Mouse (Mus musculus) hindbrain, embryonic 12.5 days (tissue): Measurements from ENCODE around the gene Igfbp2. TPM values are rescaled to one million over a fixed set of nuclear protein-coding genes. Genes with fewer than 3 reads are reported as not detected.

Source experiments
- ATAC-seq: fragments of 200-750 bp; cut with Nextera tagmentation; 2 replicates; pipeline ENCODE4 v1.8.0; 2017; ENCODE audit warnings: moderate TSS enrichment; ENCODE audit not compliant: low FRiP score
- H3K27ac ChIP-seq: fragments of 300-500 bp; sonication (generic); 2 replicates; pipeline ENCODE4 v1.5.1; 2016; ENCODE audit warnings: mild to moderate bottlenecking
- H3K27me3 ChIP-seq: fragments of 300-500 bp; sonication (generic); 2 replicates; pipeline ENCODE4 v1.6.1; 2016; ENCODE audit warnings: mild to moderate bottlenecking
- H3K36me3 ChIP-seq: fragments of 300-500 bp; sonication (generic); 2 replicates; pipeline ENCODE4 v1.6.1; 2016; ENCODE audit warnings: mild to moderate bottlenecking
- H3K4me1 ChIP-seq: fragments of 300-500 bp; sonication (generic); 2 replicates; pipeline ENCODE4 v1.6.1; 2016
- H3K4me2 ChIP-seq: fragments of 300-500 bp; sonication (generic); replicated peaks from 2 replicates; pipeline ENCODE4 v1.6.1; 2016; ENCODE audit warnings: mild to moderate bottlenecking
- H3K4me3 ChIP-seq: fragments of 300-500 bp; sonication (generic); 2 replicates; pipeline ENCODE4 v1.5.1; 2016; ENCODE audit warnings: mild to moderate bottlenecking
- H3K9ac ChIP-seq: fragments of 300-500 bp; sonication (generic); 2 replicates; pipeline ENCODE4 v1.6.1; 2016; ENCODE audit warnings: mild to moderate bottlenecking, moderate library complexity
- H3K9me3 ChIP-seq: fragments of 300-500 bp; sonication (generic); replicated peaks from 2 replicates; pipeline ENCODE4 v1.6.1; 2016; ENCODE audit warnings: mild to moderate bottlenecking
- WGBS: fragments of 180-500 bp; shearing (Covaris S2); methylation state at CpG from one replicate; pipeline ENCODE4 v1.1.7; 2016; 5-methylcytosine and 5-hydroxymethylcytosine counted together
- polyA plus RNA-seq: library from polyadenylated mRNA; unstranded; fragments of >200 nt; fragmentation: Nextera tagmentation; extraction: Ambion mirVana; gene quantifications from 2 replicates; pipeline ENCODE4 v1.2.1, GENCODE M21; 2016

Igfbp2 gene
- polyA plus RNA-seq, 1 experiment from 2014 or later: 548 TPM

GRCm38 (mm10) chr1:72858874-72859273, 34.6 kb downstream of the Igfbp2 start:
- peaks cover 12% of the 10 kb centered on the region for H3K36me3 ChIP-seq
- no peak overlapping the region for H3K4me2 ChIP-seq
- 39% methylated on average over 5 of the region's 5 CpGs for WGBS
- H3K4me3 ChIP-seq: no peak overlapping the region
- H3K9me3 ChIP-seq: no peaks in the 10 kb centered on the region
- H3K4me1 ChIP-seq: peaks cover 16% of the 10 kb centered on the region
- H3K27me3 ChIP-seq: no peaks in the 10 kb centered on the region
- ATAC-seq: peak; percentile 49
- H3K9ac ChIP-seq: no peak overlapping the region
- H3K27ac ChIP-seq: peak overlapping the region; percentile 62

- Histone ChIP-seq H3K9ac (no peak overlapping the region), H3K27me3 (no peaks in the 10 kb centered on the region), H3K9me3 (no peaks in the 10 kb centered on the region), H3K4me1 (peaks cover 8% of the 10 kb centered on the region), H3K4me2 (no peak overlapping the region), H3K4me3 (no peak overlapping the region), H3K27ac (no peak overlapping the region), H3K36me3 (peaks cover 12% of the 10 kb centered on the region)
- WGBS: 93% methylated on average over 9 of the region's 9 CpGs
- no peak for ATAC-seq
Observed at GRCm38 (mm10) chr1:72859963-72860362, 35.7 kb downstream of the Igfbp2 start.

GRCm38 (mm10) chr1:72860502-72860901, 36.2 kb downstream of the Igfbp2 start:
- Histone ChIP-seq H3K27me3 (no peaks in the 10 kb centered on the region), H3K9me3 (no peaks in the 10 kb centered on the region), H3K9ac (no peak overlapping the region), H3K4me1 (peaks cover 12% of the 10 kb centered on the region), H3K27ac (no peak overlapping the region), H3K4me2 (no peak overlapping the region), H3K4me3 (no peak overlapping the region), H3K36me3 (peaks cover 12% of the 10 kb centered on the region)
- no peak for ATAC-seq
- 76% methylated on average over 2 of the region's 2 CpGs for WGBS

GRCm38 (mm10) chr1:72861702-72862101, 37.4 kb downstream of the Igfbp2 start:
- peaks cover 20% of the 10 kb centered on the region for H3K4me1 ChIP-seq
- H3K9ac ChIP-seq: no peak overlapping the region
- no peaks in the 10 kb centered on the region for H3K9me3 ChIP-seq
- peaks cover 12% of the 10 kb centered on the region for H3K36me3 ChIP-seq
- WGBS: 75% methylated on average over 2 of the region's 2 CpGs
- no peak overlapping the region for H3K4me3 ChIP-seq
- H3K27ac ChIP-seq: no peak overlapping the region
- no peaks in the 10 kb centered on the region for H3K27me3 ChIP-seq
- ATAC-seq: no peak
- H3K4me2 ChIP-seq: no peak overlapping the region

GRCm38 (mm10) chr1:72862248-72862647, 37.9 kb downstream of the Igfbp2 start:
- Histone ChIP-seq H3K27ac (no peak overlapping the region), H3K9ac (no peak overlapping the region), H3K27me3 (no peaks in the 10 kb centered on the region), H3K36me3 (peaks cover 12% of the 10 kb centered on the region), H3K4me3 (no peak overlapping the region), H3K9me3 (no peaks in the 10 kb centered on the region), H3K4me1 (peaks cover 22% of the 10 kb centered on the region), H3K4me2 (no peak overlapping the region)
- ATAC-seq: no peak
- 91% methylated on average over 21 of the region's 21 CpGs for WGBS

- Histone ChIP-seq H3K9me3 (no peaks in the 10 kb centered on the region), H3K4me2 (no peak overlapping the region), H3K36me3 (peaks cover 12% of the 10 kb centered on the region), H3K4me3 (no peak overlapping the region), H3K4me1 (peaks cover 26% of the 10 kb centered on the region), H3K27ac (no peak overlapping the region), H3K9ac (no peak overlapping the region), H3K27me3 (no peaks in the 10 kb centered on the region)
- ATAC-seq: no peak
- 84% methylated on average over 8 of the region's 8 CpGs for WGBS
Observed at GRCm38 (mm10) chr1:72863692-72864091, 39.4 kb downstream of the Igfbp2 start.

- Histone ChIP-seq H3K27me3 (no peaks in the 10 kb centered on the region), H3K4me1 (peaks cover 25% of the 10 kb centered on the region), H3K27ac (no peak overlapping the region), H3K4me2 (no peak overlapping the region), H3K36me3 (peaks cover 12% of the 10 kb centered on the region), H3K9me3 (no peaks in the 10 kb centered on the region), H3K4me3 (no peak overlapping the region), H3K9ac (no peak overlapping the region)
- ATAC-seq: no peak
- WGBS: 69% methylated on average over 3 of the region's 3 CpGs
Observed at GRCm38 (mm10) chr1:72864272-72864671, 40.0 kb downstream of the Igfbp2 start.

GRCm38 (mm10) chr1:72865900-72866299, 41.6 kb downstream of the Igfbp2 start:
- Histone ChIP-seq H3K4me1 (peaks cover 38% of the 10 kb centered on the region), H3K4me3 (no peak overlapping the region), H3K36me3 (peaks cover 6% of the 10 kb centered on the region; the same call in 1 of the 2 replicates), H3K9ac (no peak overlapping the region), H3K4me2 (no peak overlapping the region), H3K27me3 (no peaks in the 10 kb centered on the region), H3K9me3 (no peaks in the 10 kb centered on the region), H3K27ac (0 out of 2 replicates have a peak overlapping the region, but pooled peaks have one; percentile 41)
- WGBS: 17% methylated on average over 6 of the region's 6 CpGs
- ATAC-seq: peak; percentile 57

- H3K4me2 ChIP-seq: no peak overlapping the region
- H3K4me3 ChIP-seq: no peak overlapping the region
- peaks cover 6% of the 10 kb centered on the region; the same call in 1 of the 2 replicates for H3K36me3 ChIP-seq
- WGBS: 64% methylated on average over 5 of the region's 5 CpGs
- peaks cover 43% of the 10 kb centered on the region for H3K4me1 ChIP-seq
- 0 out of 2 replicates have a peak overlapping the region, but pooled peaks have one; percentile 41 for H3K27ac ChIP-seq
- H3K9ac ChIP-seq: no peak overlapping the region
- no peaks in the 10 kb centered on the region for H3K27me3 ChIP-seq
- no peak; the same call in 1 of the 2 replicates for ATAC-seq
- H3K9me3 ChIP-seq: no peaks in the 10 kb centered on the region
Observed at GRCm38 (mm10) chr1:72866417-72866816, 42.1 kb downstream of the Igfbp2 start.

GRCm38 (mm10) chr1:72867346-72867745, 43.0 kb downstream of the Igfbp2 start:
- Histone ChIP-seq H3K9ac (no peak overlapping the region), H3K27me3 (no peaks in the 10 kb centered on the region), H3K4me2 (no peak overlapping the region), H3K9me3 (no peaks in the 10 kb centered on the region), H3K36me3 (peaks cover 3% of the 10 kb centered on the region; the same call in 1 of the 2 replicates), H3K4me1 (peaks cover 51% of the 10 kb centered on the region), H3K27ac (no peak overlapping the region), H3K4me3 (no peak overlapping the region)
- no peak for ATAC-seq
- 37% methylated on average over 1 of the region's 1 CpGs for WGBS

GRCm38 (mm10) chr1:72868429-72869215, 44.3 kb downstream of the Igfbp2 start:
- Histone ChIP-seq H3K27me3 (0 out of 2 replicates have a peak, but pooled peaks cover 4% of the 10 kb centered on the region), H3K36me3 (no peaks in the 10 kb centered on the region), H3K9me3 (no peaks in the 10 kb centered on the region), H3K4me1 (peaks cover 62% of the 10 kb centered on the region), H3K4me2 (no peak overlapping the region), H3K27ac (no peak overlapping the region), H3K4me3 (no peak overlapping the region), H3K9ac (no peak overlapping the region)
- no peak for ATAC-seq
- 72% methylated on average over 10 of the region's 10 CpGs for WGBS

GRCm38 (mm10) chr1:72869275-72869674, 45.0 kb downstream of the Igfbp2 start:
- 0 out of 2 replicates have a peak overlapping the region, but pooled peaks have one; percentile 96 for H3K4me2 ChIP-seq
- peaks cover 67% of the 10 kb centered on the region for H3K4me1 ChIP-seq
- no peak overlapping the region for H3K27ac ChIP-seq
- ATAC-seq: no peak
- no peaks in the 10 kb centered on the region for H3K36me3 ChIP-seq
- H3K9me3 ChIP-seq: no peaks in the 10 kb centered on the region
- peaks cover 6% of the 10 kb centered on the region for H3K27me3 ChIP-seq
- H3K4me3 ChIP-seq: no peak overlapping the region
- H3K9ac ChIP-seq: no peak overlapping the region
